Mouse (Mus musculus) cerebellum, postnatal 25 days (tissue): ENCODE measurements at regions not wholly inside any gene's neighbourhood (a gene's known extent, or its start where the extent isn't known, plus 50 kb on each side); places are given as distances from the start of the nearest gene placed in this dataset.

Source experiments
- DNase-seq, 2 experiments: peaks; one replicate each; pipeline ENCODE4 v3.0.0; 2021; ENCODE audit warnings: mixed read lengths in 2 of 2

GRCm38 (mm10) chr10:97389647-97390590 is 89.5 kb upstream of the Dcn start:
- DNase-seq, result no peak

GRCm38 (mm10) chr10:97397062-97397771 is 82.2 kb upstream of the Dcn start:
- no peak for DNase-seq

- no peak for DNase-seq
These were observed 81.5 kb upstream of the Dcn start for GRCm38 (mm10) chr10:97397896-97398295.

GRCm38 (mm10) chr10:97402524-97402923 is 76.9 kb upstream of the Dcn start:
- no peak for DNase-seq

- DNase-seq, result no peak
These were observed 75.2 kb upstream of the Dcn start for GRCm38 (mm10) chr10:97404076-97404787.

- no peak for DNase-seq
These were observed 70.2 kb upstream of the Dcn start for GRCm38 (mm10) chr10:97409181-97409581.

- DNase-seq, result no peak
These were observed 69.5 kb upstream of the Dcn start for GRCm38 (mm10) chr10:97409909-97410308.

GRCm38 (mm10) chr10:97422579-97422978 is 56.8 kb upstream of the Dcn start:
- no peak for DNase-seq

- DNase-seq, result no peak
These were observed 56.2 kb upstream of the Dcn start for GRCm38 (mm10) chr10:97423039-97423700.
